Mouse (Mus musculus): ENCODE data around the gene C130050O18Rik. TPM values are rescaled to one million over a fixed set of nuclear protein-coding genes. Genes with fewer than 3 reads are reported as not detected.

C130050O18Rik gene
- total RNA-seq, 2 experiments from 2014 or later, result 0.12 to 0.21 TPM

DNA sequence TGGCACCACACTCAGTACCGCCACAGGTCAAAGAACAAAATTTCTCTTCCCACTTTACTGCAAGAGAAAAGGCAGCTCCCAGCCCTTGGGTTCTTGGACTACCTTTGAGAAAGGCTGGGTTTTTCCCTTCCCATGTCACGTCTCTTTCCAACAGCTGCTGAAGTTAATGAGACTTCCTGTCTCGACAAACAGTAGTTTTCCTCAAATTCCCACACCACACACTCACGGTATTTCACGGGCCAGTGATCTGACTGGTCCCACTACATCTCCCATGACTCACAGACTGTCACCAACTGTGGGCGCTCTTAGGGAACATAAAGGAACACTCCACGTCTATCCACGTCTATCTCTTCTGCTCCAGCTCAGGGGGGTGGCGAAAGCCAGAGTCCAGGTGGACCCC lies 20.1 kb downstream of the C130050O18Rik start:
- no peak for DNase-seq (ENCODE audit: low spot score)

- DNase-seq (ENCODE audit: low spot score), result no peak
These were observed 21.9 kb downstream of the C130050O18Rik start for GRCm38 (mm10) chr5:139427001-139427400.

DNA sequence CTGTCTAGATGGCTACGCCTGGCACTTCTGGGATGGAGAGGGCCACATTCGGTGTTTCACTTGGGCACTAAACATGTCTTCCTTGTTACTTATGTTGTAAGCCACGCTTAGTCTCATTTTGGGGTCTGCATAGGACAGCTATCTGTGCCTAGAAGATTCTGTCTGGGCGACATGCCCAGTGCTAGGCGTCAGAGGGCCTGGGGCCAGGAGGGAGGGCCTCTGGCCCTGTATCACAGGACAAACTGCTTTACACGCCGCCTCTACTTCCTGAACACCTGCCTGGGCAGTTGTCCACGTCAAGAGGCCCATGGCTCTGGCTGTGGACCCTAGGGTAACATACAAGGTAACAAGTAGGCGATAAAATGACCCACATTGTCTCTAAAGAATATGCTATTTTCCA lies 22.9 kb downstream of the C130050O18Rik start:
- no peak for DNase-seq (ENCODE audit: low spot score)

DNA sequence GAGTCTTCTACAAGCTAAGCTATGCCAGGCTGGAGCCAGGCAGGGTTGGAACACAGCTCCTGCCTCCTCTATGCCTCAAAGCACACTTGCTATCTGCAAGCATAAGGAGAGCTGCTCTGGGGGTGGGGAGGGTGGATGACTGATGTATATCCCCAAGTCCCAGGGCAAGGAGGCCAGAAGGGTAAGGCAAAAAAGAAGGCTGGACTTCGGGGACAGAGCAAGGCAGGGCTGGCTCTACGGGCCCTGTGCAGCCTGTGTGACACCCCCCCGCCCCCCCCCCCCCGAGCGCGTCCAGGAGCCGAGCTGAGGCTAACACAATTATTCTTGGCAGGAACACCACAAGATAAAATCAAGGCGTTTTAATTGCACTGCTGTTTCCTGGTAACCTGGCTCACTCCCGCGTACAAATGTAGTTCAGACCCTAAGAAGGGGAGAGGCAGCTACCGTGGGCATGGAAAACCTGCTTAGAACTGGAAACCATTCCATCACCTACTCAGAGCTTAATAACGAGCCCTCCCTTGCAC lies 24.8 kb downstream of the C130050O18Rik start:
- no peak for DNase-seq (ENCODE audit: low spot score)

DNA sequence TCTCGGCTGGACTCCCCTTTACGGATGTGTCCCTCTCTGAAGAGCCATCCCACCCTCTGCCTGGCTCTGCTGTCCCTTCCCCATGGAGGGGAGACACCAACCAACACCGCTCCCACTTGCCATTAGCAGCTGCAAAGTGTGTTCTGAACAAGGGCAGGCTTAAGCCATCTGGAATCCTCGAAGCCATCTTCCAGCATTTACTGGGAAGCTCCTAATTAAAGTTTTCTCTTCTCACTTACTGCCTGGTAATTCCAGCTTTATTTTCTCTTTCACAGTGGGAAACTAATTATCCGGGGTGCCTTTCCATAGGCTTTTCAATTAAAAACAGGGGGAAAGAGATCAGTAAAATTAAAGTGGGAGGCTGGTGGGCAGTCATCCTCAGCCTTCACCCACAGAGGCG lies 27.3 kb downstream of the C130050O18Rik start:
- DNase-seq (ENCODE audit: low spot score), result no peak

- DNase-seq (ENCODE audit: low spot score), result no peak
These were observed 27.8 kb downstream of the C130050O18Rik start for GRCm38 (mm10) chr5:139432747-139433508.

GRCm38 (mm10) chr5:139433842-139434568 lies 28.9 kb downstream of the C130050O18Rik start:
- peak; percentile 53 for DNase-seq (ENCODE audit: low spot score)

DNA sequence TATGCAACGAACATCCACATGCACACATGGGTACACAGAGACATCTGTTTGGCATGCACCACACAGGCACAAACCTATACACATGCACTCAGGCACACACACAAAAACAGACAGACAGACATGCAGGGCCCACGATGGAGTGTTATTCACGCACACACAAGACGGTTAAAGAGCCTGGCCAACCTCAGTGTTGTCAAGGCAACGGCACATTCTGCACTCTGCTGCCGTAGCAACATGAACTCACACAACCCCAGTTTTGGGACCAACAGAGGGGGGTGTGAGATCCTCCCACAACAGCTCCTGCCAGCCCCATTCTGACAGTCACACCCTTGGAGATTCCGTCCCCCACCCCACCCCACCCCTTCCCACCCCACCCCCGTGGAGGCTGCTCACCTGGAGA lies 29.9 kb downstream of the C130050O18Rik start:
- no peak for DNase-seq (ENCODE audit: low spot score)

DNA sequence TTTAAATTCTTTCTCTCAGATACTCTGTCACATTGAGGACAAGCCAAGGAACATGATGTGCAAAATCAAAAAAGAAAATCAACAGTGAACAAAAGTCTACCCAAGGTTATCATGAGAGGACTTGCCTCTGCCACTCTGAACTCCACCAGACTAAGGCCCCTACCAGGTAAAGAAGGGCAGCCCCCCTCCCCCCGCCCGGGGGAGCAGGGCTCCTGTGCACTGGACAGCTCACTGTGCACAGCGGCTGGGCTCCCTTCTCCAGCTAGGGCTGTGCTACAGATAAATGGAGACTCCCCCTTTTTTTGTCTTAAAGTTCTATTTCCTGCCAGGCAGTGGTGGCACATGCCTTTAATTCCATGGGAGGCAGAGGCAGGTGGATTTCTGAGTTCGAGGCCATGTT lies 32.7 kb downstream of the C130050O18Rik start:
- DNase-seq (ENCODE audit: low spot score), result no peak

- DNase-seq (ENCODE audit: low spot score), result no peak
These were observed 33.4 kb downstream of the C130050O18Rik start for GRCm38 (mm10) chr5:139438440-139438839.

DNA sequence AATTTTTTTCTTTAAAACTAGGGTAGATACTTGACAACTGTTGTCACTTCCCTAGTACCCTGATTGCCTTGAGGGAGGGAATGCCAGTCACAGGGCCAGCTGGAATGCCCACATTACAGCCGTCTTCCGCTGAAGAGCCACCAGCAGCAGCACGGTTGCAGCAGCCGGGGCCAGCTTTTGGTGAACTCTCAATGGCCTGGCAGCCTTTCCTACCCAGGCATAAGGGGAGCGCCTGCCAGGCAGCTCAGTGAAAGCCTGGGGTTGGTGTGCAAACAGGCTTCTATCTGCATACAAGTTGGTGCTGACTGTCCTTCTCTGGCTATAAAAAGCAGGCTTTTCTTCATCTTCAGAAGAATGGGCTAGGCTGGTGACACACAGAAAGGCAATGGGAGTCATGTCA lies 35.4 kb downstream of the C130050O18Rik start:
- DNase-seq (ENCODE audit: low spot score), result no peak

- DNase-seq (ENCODE audit: low spot score), result no peak
These were observed 36.0 kb downstream of the C130050O18Rik start for GRCm38 (mm10) chr5:139440926-139441725.

GRCm38 (mm10) chr5:139441726-139442018 lies 36.6 kb downstream of the C130050O18Rik start:
- no peak for DNase-seq (ENCODE audit: low spot score)

- DNase-seq (ENCODE audit: low spot score), result no peak
These were observed 37.3 kb downstream of the C130050O18Rik start for GRCm38 (mm10) chr5:139442428-139442827.

GRCm38 (mm10) chr5:139442962-139443361 lies 37.9 kb downstream of the C130050O18Rik start:
- no peak for DNase-seq (ENCODE audit: low spot score)

- DNase-seq (ENCODE audit: low spot score), result no peak
These were observed 40.2 kb downstream of the C130050O18Rik start for GRCm38 (mm10) chr5:139445258-139445657.

DNA sequence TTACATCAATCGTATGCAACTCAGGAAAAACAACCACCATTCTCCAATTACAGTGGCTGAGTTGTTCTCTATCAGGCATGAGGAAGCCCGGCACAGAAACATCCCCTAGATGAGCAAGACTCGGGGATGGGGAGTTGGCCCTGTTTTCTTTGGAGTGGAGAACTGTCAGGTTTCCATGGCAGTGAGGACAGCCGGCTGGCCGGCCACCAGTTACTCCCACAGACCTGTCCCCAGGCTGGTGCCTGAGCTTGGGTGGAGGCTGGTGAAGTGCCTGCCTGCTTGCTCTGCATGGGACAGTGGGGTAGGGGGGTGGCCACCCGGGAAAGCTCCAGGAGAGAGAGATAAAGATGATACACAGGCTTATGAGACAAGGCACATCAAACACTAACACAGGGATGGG lies 42.9 kb downstream of the C130050O18Rik start:
- no peak for DNase-seq (ENCODE audit: low spot score)

DNA sequence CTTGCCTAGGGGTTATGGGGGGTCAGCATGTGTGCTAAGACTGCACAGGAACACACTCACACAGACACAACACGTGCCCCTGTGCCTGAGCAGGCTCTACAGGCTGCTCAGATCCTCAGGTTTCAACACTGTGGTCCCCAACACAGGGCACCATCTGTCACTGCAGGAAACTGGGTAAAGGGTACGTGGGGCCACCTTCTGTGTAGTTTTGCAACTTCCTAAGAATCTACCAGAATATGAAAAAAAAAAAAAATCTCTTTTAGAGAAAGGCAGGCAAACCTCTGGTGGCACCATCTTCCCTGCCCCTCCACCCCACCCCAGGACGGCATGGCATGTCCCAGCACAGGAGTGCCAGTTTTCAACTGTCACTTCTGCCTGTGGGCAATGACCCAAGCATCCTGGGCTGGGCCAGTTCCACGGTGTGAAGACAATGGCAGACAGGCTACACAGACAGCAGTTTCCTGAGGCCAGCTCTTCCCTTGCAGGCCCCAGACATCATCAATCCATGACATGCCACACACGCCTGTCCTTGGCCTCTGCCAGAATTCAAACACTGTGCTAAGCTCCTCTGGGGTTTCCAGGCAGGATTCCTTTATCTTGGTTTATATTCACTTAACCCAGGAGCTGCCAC lies 44.2 kb downstream of the C130050O18Rik start:
- no peak for DNase-seq (ENCODE audit: low spot score)

GRCm38 (mm10) chr5:139449926-139450325 lies 44.8 kb downstream of the C130050O18Rik start:
- DNase-seq (ENCODE audit: low spot score), result no peak

- no peak for DNase-seq (ENCODE audit: low spot score)
These were observed 48.0 kb downstream of the C130050O18Rik start for GRCm38 (mm10) chr5:139453031-139453430.

- DNase-seq (ENCODE audit: low spot score), result no peak
These were observed 50.1 kb downstream of the C130050O18Rik start for GRCm38 (mm10) chr5:139455166-139455565.

DNA sequence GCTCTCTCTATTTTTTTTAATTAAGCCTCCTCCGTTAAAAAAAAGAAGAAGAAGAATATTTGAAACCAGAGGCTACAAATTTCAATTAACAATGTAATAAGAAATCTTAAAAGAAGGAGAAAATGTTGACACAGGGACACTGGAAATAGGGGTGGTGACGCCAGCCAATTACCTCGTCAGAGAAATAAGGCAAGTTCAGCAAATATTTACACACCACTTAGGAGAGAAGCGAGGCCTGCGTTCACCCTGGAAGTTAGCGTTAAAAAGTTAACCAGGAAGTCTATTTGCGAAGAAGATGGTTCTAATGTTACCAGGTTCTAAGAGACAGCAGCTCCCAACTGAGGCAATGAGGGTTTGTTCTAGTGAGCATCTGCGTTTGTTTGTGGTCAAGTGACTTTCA lies 52.2 kb downstream of the C130050O18Rik start:
- DNase-seq (ENCODE audit: low spot score), result no peak

All from gastrocnemius, adult 18-20 months (tissue).